In genomic region chr8:3222636-3222965, GRCm38 (mm10) we compare ENCODE assay signal across 12 mouse cellular contexts.
"Had no signal": no experiment of that assay in that cellular context is flagged by ENCODE, and none has a peak within 500 bp of the region (broad histone marks: within the 10 kb centered on the region; RNA-seq: fewer than 3 reads in every experiment).

No protein-coding gene starts in this region.

- H3K4me3 ChIP-seq: left cerebral cortex, adult 2 months had no signal

- H3K36me3 ChIP-seq: limb, embryonic 10.5 days; liver, embryonic 15.5 days; midbrain, embryonic 15.5 days; neural tube, embryonic 12.5 days had no signal

- ATAC-seq: midbrain, embryonic 15.5 days had no signal

- H3K27ac ChIP-seq: neural tube, embryonic 12.5 days had no signal

- H3K9me3 ChIP-seq: limb, embryonic 10.5 days; liver, embryonic 15.5 days; midbrain, embryonic 15.5 days; neural tube, embryonic 12.5 days had no signal

- DNase-seq: kidney, adult 18-20 months; kidney, postnatal 10 days; kidney, postnatal 4 days; lung, postnatal 36 days; retina, postnatal 1 day; thymus, adult 18-20 months; thymus, postnatal 14 days had no signal

- H3K27me3 ChIP-seq: liver, embryonic 15.5 days; midbrain, embryonic 15.5 days; neural tube, embryonic 12.5 days had no signal
